Mouse (Mus musculus) liver, embryonic 16.5 days (tissue): ENCODE results near the gene Akap2. TPM values are rescaled to one million over a fixed set of nuclear protein-coding genes. Genes with fewer than 3 reads are reported as not detected.

Source experiments
- ATAC-seq: fragments of 200-750 bp; cut with Nextera tagmentation; 2 replicates; pipeline ENCODE4 v1.8.0; 2017; ENCODE audit warnings: low read depth, mild to moderate bottlenecking, moderate number of reproducible peaks, moderate library complexity
- H3K27ac ChIP-seq: fragments of 300-500 bp; sonication (generic); 2 replicates; pipeline ENCODE4 v1.5.1; 2014; ENCODE audit warnings: mild to moderate bottlenecking, low read length
- H3K27me3 ChIP-seq: fragments of 300-500 bp; sonication (generic); 2 replicates; pipeline ENCODE4 v1.6.1; 2014; ENCODE audit warnings: low read depth, low read length, mixed read lengths; ENCODE audit not compliant: control insufficient read depth, insufficient read depth
- H3K36me3 ChIP-seq: fragments of 300-500 bp; sonication (generic); 2 replicates; pipeline ENCODE4 v1.6.1; 2014; ENCODE audit warnings: mild to moderate bottlenecking; ENCODE audit not compliant: control insufficient read depth, insufficient read depth
- H3K4me1 ChIP-seq: fragments of 300-500 bp; sonication (generic); 2 replicates; pipeline ENCODE4 v1.6.1; 2014; ENCODE audit warnings: low read depth, low read length, mixed read lengths; ENCODE audit not compliant: control insufficient read depth
- H3K4me2 ChIP-seq: fragments of 300-500 bp; sonication (generic); 2 replicates; pipeline ENCODE4 v1.6.1; 2014; ENCODE audit warnings: low read depth, low read length, mixed read lengths
- H3K4me3 ChIP-seq: fragments of 300-500 bp; sonication (generic); 2 replicates; pipeline ENCODE4 v1.5.1; 2014; ENCODE audit warnings: low read depth, mild to moderate bottlenecking, low read length
- H3K9ac ChIP-seq: fragments of 300-500 bp; sonication (generic); 2 replicates; pipeline ENCODE4 v1.6.1; 2014; ENCODE audit warnings: low read depth, low read length
- H3K9me3 ChIP-seq: fragments of 300-500 bp; sonication (generic); replicated peaks from 2 replicates; pipeline ENCODE4 v1.6.1; 2016; ENCODE audit warnings: low read length; ENCODE audit not compliant: control insufficient read depth
- WGBS: fragments of 180-500 bp; shearing (Covaris S2); extraction: QIAGEN DNeasy Blood & Tissue Kit; methylation state at CpG from one replicate; pipeline ENCODE4 v1.1.7; 2014; ENCODE audit not compliant: insufficient replicate concordance; 5-methylcytosine and 5-hydroxymethylcytosine counted together
- polyA plus RNA-seq: library from polyadenylated mRNA; unstranded; fragments of >200 nt; fragmentation: Nextera tagmentation; extraction: Ambion mirVana; gene quantifications from 2 replicates; pipeline ENCODE4 v1.2.1, GENCODE M21; 2015

The Akap2 gene
- polyA plus RNA-seq, 1 experiment from 2014 or later: 2.0 TPM

- Histone ChIP-seq H3K9me3 (no peaks in the 10 kb centered on the region), H3K36me3 (no peaks in the 10 kb centered on the region), H3K4me1 (no peaks in the 10 kb centered on the region), H3K27ac (no peak overlapping the region), H3K27me3 (no peaks in the 10 kb centered on the region), H3K4me2 (no peak overlapping the region), H3K9ac (no peak overlapping the region), H3K4me3 (no peak overlapping the region)
- WGBS: 62% methylated on average over 3 of the region's 3 CpGs
- no peak for ATAC-seq
These were observed 179.2 kb downstream of the Akap2 start for GRCm38 (mm10) chr4:57896631-57897030.

GRCm38 (mm10) chr4:57901210-57901609 is 183.8 kb downstream of the Akap2 start:
- ATAC-seq: no peak
- WGBS: 5% methylated on average over 4 of the region's 4 CpGs

GRCm38 (mm10) chr4:57902619-57903018 is 185.2 kb downstream of the Akap2 start:
- H3K9ac ChIP-seq: no peak overlapping the region
- no peaks in the 10 kb centered on the region for H3K27me3 ChIP-seq
- H3K4me3 ChIP-seq: no peak overlapping the region
- H3K4me2 ChIP-seq: no peak overlapping the region
- H3K4me1 ChIP-seq: no peaks in the 10 kb centered on the region
- ATAC-seq: no peak
- H3K9me3 ChIP-seq: no peaks in the 10 kb centered on the region
- WGBS: 39% methylated on average over 5 of the region's 5 CpGs
- H3K36me3 ChIP-seq: no peaks in the 10 kb centered on the region
- no peak overlapping the region for H3K27ac ChIP-seq

More at GRCm38 (mm10) chr4:57901210-57901609, 183.8 kb downstream of the Akap2 start:
- no peak overlapping the region for H3K9ac ChIP-seq
- no peaks in the 10 kb centered on the region for H3K27me3 ChIP-seq
- no peaks in the 10 kb centered on the region for H3K9me3 ChIP-seq
- no peak overlapping the region for H3K27ac ChIP-seq
- no peak overlapping the region for H3K4me3 ChIP-seq
- H3K4me1 ChIP-seq: no peaks in the 10 kb centered on the region
- H3K36me3 ChIP-seq: no peaks in the 10 kb centered on the region
- no peak overlapping the region for H3K4me2 ChIP-seq

- Histone ChIP-seq H3K9me3 (no peaks in the 10 kb centered on the region), H3K9ac (no peak overlapping the region), H3K27me3 (no peaks in the 10 kb centered on the region), H3K27ac (no peak overlapping the region), H3K4me1 (no peaks in the 10 kb centered on the region), H3K36me3 (no peaks in the 10 kb centered on the region), H3K4me3 (no peak overlapping the region), H3K4me2 (no peak overlapping the region)
- 8% methylated on average over 5 of the region's 5 CpGs for WGBS
- no peak for ATAC-seq
These were observed 186.8 kb downstream of the Akap2 start for GRCm38 (mm10) chr4:57904211-57904610.

DNA sequence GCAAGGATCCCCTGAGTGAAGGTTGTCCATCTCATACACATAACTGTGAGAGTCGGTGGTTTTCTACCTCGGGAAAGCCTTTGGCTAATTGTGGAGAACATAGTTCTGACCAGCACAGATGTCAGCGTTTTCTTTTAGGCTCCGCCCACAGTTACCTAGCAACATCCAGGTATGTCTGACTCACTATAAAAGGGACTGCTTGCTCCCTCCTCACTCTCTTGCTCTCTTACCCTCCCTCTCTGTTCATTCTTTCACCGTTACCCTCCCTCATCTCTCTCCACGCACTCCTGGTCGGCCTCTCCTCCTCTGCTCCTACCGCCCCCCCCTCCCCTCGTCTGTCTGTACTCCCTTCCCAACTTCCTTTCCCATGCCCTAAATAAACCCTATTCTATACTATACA is 187.2 kb downstream of the Akap2 start:
- no peaks in the 10 kb centered on the region for H3K4me1 ChIP-seq
- H3K27ac ChIP-seq: no peak overlapping the region
- no peak for ATAC-seq
- no peak overlapping the region for H3K4me3 ChIP-seq
- H3K27me3 ChIP-seq: no peaks in the 10 kb centered on the region
- H3K36me3 ChIP-seq: no peaks in the 10 kb centered on the region
- H3K9ac ChIP-seq: no peak overlapping the region
- 27% methylated on average over 9 of the region's 9 CpGs for WGBS
- no peak overlapping the region for H3K4me2 ChIP-seq
- H3K9me3 ChIP-seq: no peaks in the 10 kb centered on the region

DNA sequence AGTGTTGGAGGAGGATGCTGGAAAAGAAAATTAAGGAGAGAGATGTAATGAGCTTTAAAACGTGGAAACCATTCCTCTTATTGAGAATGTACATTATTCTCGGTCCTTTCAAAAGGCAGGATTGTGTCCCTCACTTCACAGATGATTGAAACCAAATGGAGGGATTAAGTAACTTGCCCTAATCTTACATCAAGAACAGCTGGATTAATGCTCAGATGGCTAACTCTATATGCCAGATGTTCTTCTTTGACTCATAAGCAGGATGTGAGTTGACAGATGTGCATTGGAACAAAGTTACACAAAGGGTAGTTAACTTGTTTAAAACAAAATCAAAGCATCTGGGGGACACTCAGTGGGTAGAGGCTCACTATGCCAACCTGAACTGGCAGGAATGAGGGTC is 189.3 kb downstream of the Akap2 start:
- WGBS: 43% methylated on average over 2 of the region's 2 CpGs
- no peak for ATAC-seq
- Histone ChIP-seq H3K4me3 (no peak overlapping the region), H3K27ac (no peak overlapping the region), H3K9ac (no peak overlapping the region), H3K9me3 (no peaks in the 10 kb centered on the region), H3K36me3 (no peaks in the 10 kb centered on the region), H3K4me1 (no peaks in the 10 kb centered on the region), H3K4me2 (no peak overlapping the region), H3K27me3 (no peaks in the 10 kb centered on the region)

DNA sequence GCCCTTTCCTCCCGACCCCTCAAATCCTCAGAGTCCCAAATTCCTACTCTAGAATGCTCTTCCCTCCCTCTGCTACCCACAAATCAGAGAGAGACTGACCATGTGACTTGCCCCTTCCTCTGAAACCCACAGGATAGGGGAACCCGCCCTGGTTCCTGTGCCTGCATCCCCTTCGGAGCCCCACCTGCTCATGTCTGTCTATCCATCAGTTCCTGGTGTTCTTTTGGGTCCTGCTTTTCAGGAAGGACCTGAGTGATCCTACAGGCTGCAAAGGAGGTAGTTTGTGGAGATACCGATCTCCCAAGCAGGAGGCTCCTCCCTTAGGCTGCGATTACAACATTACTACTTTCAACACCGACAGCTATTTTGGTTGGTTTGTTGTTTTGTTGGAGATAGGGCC is 191.4 kb downstream of the Akap2 start:
- Histone ChIP-seq H3K4me2 (no peak overlapping the region), H3K4me3 (no peak overlapping the region), H3K36me3 (no peaks in the 10 kb centered on the region), H3K4me1 (no peaks in the 10 kb centered on the region), H3K9me3 (no peaks in the 10 kb centered on the region), H3K27me3 (no peaks in the 10 kb centered on the region), H3K9ac (no peak overlapping the region), H3K27ac (no peak overlapping the region)
- 19% methylated on average over 6 of the region's 6 CpGs for WGBS
- no peak for ATAC-seq

DNA sequence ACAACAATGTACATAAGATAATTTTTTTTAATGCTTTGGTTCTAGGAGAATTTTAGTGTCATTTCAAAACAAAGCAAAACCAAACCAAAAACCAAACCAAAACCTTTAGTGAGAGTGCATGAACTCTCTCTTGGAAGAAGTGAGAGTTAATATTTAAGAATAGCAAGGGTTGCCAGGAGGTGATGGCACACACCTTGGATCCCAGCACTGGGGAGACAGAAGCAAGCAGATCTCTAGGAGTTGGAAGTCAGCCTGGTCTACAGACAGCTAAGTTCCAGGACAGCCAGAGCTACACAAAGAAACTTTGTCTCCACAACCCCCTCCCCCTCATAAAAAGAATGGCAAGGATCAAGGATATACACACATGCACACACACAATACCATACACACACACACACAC is 195.6 kb downstream of the Akap2 start:
- ATAC-seq: no peak
- Histone ChIP-seq H3K9ac (no peak overlapping the region), H3K4me3 (no peak overlapping the region), H3K27me3 (no peaks in the 10 kb centered on the region), H3K36me3 (no peaks in the 10 kb centered on the region), H3K9me3 (no peaks in the 10 kb centered on the region), H3K4me2 (no peak overlapping the region), H3K4me1 (no peaks in the 10 kb centered on the region), H3K27ac (no peak overlapping the region)

DNA sequence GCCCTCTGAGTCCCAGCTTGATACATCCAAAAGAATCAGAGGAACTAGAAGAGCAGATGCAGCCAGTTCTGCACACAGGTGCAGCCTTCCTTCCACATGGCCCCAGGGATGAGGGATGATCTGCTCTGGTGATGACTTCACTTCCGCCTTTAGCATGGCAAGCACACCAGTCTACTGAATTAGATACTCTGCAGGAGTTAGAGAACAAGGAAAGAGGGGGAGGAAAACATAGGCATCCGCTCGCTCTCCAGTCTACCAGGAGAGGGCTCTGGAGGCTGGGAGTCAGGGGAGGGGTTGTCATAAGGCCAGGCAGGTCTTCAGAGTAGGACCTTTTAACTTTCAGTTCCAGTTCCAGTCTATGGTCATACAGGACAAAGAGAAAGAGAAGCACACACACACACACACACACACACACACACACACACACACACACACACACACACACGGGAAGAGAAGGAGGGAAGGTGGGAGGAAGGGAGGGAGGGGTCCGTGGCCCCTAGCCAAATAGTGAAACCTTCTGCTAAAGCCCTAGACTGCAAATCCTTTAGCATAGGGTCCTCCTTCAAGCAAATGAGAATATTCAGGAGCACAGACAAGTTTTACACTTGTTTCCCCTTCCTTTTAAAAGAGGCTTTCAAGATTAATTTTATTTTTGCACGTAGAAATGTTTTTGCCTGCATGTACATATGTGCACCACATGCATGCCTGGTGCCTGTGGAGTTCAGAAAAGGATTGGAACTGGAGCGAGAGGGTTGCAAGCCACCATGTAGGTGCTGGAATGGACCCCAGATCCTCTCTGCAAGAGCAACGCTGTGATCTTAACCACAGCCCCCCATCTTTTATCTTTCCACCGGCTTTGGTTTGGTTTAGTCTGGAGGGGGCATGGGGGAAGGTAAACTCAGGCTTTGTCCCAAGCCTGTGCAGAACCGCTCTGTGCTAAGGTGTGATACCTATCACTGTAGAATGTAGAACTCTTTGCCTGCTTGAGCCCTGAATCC is 197.0 kb downstream of the Akap2 start:
- no peak for ATAC-seq
- H3K4me1 ChIP-seq: no peaks in the 10 kb centered on the region
- H3K27me3 ChIP-seq: no peaks in the 10 kb centered on the region
- H3K9me3 ChIP-seq: no peaks in the 10 kb centered on the region
- no peak overlapping the region for H3K4me3 ChIP-seq
- H3K9ac ChIP-seq: no peak overlapping the region
- WGBS: 58% methylated on average over 10 of the region's 10 CpGs
- no peak overlapping the region for H3K4me2 ChIP-seq
- H3K27ac ChIP-seq: no peak overlapping the region
- no peaks in the 10 kb centered on the region for H3K36me3 ChIP-seq
